Mouse (Mus musculus) cerebellum, adult 9-10 months (tissue): ENCODE data around the gene Fshb.

Experiments used
- DNase-seq: peaks from one replicate; pipeline ENCODE4 v3.0.0; 2022

The Fshb gene

GRCm38 (mm10) chr2:107059556-107059955 lies at the start of gene Fshb:
Gene Fshb (minus strand): TSS chr2:107059656.
- no peak for DNase-seq

DNA sequence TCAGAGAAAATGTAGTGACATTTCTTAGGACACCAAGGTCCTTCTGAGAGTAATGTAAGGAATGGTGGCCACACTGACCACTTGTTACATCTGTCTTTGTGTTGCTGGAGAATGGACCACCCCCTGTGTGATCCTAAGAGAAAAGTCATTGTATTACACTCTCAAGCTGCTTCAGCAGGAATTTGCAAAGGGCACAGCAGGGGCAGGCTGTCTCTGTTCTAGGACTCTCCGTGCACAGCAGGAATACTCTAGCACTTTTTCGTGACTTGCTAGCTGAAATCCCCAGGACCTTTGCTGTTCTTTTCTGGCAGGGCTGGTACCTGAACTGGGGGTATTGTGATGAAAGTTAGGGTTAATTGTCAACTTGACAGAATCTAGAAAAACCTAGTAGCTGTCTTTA lies 24.8 kb upstream of the Fshb start:
- DNase-seq: no peak

DNA sequence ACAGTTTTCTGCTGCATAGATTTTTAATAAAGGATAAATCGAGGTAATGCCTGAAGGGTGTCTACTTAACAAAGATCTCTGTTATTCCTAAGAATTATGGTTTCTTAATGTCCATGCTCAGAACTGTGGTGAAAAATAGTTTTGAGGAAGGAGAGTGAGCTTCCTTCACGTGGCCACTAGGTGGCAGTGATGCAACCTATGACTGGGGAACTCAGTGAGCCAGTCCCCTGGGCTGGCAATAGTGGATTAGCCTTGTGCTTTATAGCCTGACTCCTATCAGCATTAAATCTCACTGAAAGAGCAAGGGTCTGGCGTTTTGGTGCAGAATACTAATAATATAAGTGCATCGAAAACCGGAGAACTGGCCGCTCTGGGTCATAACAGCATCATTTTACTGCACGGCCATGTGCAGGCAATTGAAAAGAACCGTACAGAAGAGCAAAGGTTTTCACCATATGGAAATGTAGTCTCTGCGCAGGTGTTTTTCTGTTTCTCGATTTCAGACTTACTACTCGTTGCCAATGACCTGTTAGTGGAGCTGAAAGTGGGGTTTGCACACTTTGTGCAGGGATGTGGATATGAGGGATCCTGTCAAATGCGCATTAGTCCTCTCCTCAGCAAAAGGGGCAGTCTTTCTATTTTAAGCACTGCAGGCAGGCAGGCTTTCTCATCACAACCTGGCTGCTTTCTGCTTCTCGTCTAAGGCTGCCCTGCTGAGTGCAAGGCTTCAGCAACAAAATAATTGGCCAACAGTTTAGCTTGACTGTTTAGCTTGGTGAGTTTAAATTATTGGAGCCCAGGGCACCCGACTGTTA lies 23.8 kb upstream of the Fshb start:
- no peak for DNase-seq

GRCm38 (mm10) chr2:107063260-107063659 lies 3.8 kb upstream of the Fshb start:
- no peak for DNase-seq

GRCm38 (mm10) chr2:107045955-107046354 lies 13.5 kb downstream of the Fshb start:
- no peak for DNase-seq

DNA sequence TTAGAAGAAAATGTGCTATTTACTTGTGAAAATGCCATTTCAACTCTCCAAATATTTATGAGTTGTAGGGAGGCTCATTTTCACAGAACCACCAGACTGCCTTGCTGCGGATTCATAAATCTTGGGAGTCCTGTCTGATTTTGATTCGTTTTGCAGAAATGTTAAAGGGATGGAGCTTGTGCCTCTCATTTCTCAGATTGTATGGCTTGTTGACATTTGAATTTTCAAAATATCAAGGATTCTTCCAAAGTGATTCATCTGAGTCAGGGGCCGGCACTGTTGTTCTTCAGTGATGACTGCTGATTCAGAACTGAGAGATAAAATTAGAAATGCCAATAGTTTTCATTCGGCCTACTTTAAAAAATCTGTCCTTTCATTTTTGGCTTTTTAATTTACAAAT lies 18.6 kb downstream of the Fshb start:
- no peak for DNase-seq

DNA sequence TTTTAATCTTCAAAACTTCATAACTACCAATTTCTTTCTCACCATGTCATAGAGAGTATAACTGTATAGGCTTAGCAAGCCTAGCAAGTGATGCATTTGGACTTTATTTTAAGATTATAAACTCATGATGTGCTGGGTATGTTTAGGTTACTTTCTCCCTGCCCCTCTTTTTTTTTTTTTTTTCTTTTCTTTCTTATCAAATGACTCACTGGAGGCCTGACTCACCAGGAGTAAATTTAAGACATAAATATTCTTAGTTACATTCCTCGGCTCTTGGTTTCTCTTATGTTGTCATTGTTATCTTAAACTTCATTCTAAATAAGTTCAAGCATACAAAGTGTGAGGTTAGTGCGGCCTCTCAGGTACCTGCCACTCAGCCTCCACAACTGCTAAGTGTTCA lies 23.5 kb downstream of the Fshb start:
- no peak for DNase-seq

- DNase-seq: no peak
These were observed 34.8 kb downstream of the Fshb start for GRCm38 (mm10) chr2:107024694-107025093.

- no peak for DNase-seq
These were observed 36.7 kb downstream of the Fshb start for GRCm38 (mm10) chr2:107022713-107023112.

DNA sequence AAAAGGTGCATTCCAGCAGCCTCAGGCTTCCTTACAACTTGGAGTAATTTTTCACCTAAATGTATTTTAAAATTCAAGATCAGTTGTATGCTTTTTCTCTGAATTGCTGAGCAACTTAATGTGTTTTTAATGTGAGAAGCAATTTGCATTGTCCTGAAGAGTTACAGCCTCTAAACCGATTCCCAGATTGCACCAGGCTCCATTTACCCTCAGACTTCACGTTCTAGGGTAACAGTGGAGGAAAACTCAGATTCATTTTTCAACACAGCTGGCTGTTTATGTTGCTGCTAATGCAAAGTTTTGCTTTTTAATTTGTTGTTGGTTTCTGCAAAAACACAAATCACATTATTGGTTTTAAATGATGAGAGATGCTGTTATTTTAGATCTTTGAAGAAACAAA lies 40.1 kb downstream of the Fshb start:
- no peak for DNase-seq

DNA sequence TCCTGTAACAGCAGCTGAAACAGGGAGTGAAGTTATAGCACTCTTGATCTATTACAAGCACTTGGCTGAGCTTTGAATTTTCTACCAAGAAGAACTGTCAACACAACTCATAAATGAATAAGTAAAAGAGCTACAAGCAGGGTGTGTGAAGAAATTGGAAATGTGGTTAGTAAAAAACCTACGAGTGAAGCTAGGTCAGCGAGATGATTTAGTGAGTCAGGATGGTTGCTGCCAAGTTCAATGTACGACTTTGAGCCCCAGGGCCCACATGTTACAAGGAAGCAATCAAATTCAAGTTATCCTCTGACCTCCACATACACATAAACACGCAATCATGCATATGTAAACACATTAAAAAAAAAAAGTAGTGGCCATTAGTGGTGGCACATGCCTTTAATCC lies 46.3 kb downstream of the Fshb start:
- no peak for DNase-seq

- no peak for DNase-seq
These were observed 47.1 kb downstream of the Fshb start for GRCm38 (mm10) chr2:107012318-107012717.

DNA sequence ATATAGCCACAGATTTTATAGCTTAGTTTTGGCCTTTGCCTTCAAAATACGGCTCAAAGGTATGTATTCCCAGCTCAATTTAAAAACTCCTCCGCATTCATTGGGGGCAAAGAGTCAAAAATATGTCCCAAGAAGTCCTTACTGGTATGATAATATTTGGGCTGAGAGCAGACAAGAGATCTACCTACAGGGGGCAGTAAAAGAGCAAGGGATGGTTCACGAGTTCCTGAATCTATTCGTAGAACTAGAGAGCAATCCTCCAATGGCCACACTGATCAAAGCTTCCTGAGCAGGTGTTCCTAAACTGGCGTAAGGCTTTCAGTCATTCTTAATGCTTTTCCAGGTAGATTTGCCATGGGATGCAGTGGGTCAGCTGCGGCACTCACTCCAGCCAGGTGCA lies 49.3 kb downstream of the Fshb start:
- no peak for DNase-seq

GRCm38 (mm10) chr2:107006378-107006777 lies 53.1 kb downstream of the Fshb start:
- no peak for DNase-seq
